Mouse (Mus musculus): Measurements from ENCODE around the gene Fance.

DNA sequence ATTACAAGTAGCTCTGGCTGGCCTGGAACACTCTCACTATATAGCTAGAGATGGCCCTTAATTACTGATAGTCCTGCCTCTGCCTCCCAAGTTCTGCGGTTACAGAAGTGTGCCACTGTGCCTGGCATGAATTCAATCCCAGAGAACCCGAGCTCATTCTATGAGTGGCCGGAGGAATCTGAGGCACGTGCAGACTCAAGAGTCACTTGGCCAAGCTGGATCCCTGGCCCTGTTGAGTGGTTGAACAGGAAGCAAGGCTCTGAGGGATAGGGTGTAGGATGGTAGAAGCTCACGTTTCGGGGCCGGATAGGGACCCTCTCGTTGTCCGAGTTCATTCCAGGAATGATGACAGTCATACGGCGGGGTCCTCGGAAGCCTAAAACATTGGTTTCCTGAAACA, 42.6 kb downstream of the Fance start:
- TF ChIP-seq CTCF (IDR thresholded peaks at IDR 0.05; ENCODE audit: low read depth) (no peak), EP300 (IDR thresholded peaks at IDR 0.05; ENCODE audit: low read depth) (no peak)
